ENCODE assay signal across 15 mouse cellular contexts in genomic region chr12:90061312-90061711, GRCm38 (mm10).
DNase-seq lines count a peak whose midpoint lies in the region; ATAC-seq lines count a peak whose summit lies in the region.
"Had no signal": no experiment of that assay in that cellular context is flagged by ENCODE, and none has a peak within 500 bp of the region (broad histone marks: within the 10 kb centered on the region; RNA-seq: fewer than 3 reads in every experiment).

No protein-coding gene starts in this region.

- no peak overlapping the region for H3K4me2 ChIP-seq in hindbrain, embryonic 15.5 days
- no peak overlapping the region for H3K4me2 ChIP-seq in midbrain, embryonic 11.5 days
- no peak overlapping the region for H3K4me2 ChIP-seq in midbrain, embryonic 14.5 days (ENCODE audit: low read length)
- H3K4me2 ChIP-seq in hindbrain, embryonic 16.5 days (ENCODE audit: low read length), result no peak overlapping the region
- no peak overlapping the region for H3K4me2 ChIP-seq in neural tube, embryonic 15.5 days
- H3K4me2 ChIP-seq: forebrain, embryonic 15.5 days had no signal

- no peaks in the 10 kb centered on the region for H3K9me3 ChIP-seq in hindbrain, embryonic 15.5 days
- H3K9me3 ChIP-seq in hindbrain, embryonic 10.5 days, result no peaks in the 10 kb centered on the region
- no peaks in the 10 kb centered on the region for H3K9me3 ChIP-seq in midbrain, embryonic 11.5 days (ENCODE audit: control insufficient read depth, low read length)
- H3K9me3 ChIP-seq in midbrain, embryonic 14.5 days (ENCODE audit: control insufficient read depth, low read length), result no peaks in the 10 kb centered on the region
- no peaks in the 10 kb centered on the region for H3K9me3 ChIP-seq in hindbrain, embryonic 16.5 days (ENCODE audit: control insufficient read depth, low read length)
- H3K9me3 ChIP-seq in neural tube, embryonic 15.5 days (replicated peaks), result no peaks in the 10 kb centered on the region
- H3K9me3 ChIP-seq: forebrain, embryonic 15.5 days had no signal

- H3K9ac ChIP-seq in hindbrain, embryonic 15.5 days, result no peak overlapping the region
- no peak overlapping the region for H3K9ac ChIP-seq in midbrain, embryonic 11.5 days (ENCODE audit: low read length)
- H3K9ac ChIP-seq in midbrain, embryonic 14.5 days (replicated peaks; ENCODE audit: low read length), result no peak overlapping the region
- H3K9ac ChIP-seq in hindbrain, embryonic 16.5 days (ENCODE audit: low read depth, low read length), result no peak overlapping the region
- H3K9ac ChIP-seq in neural tube, embryonic 15.5 days (replicated peaks), result no peak overlapping the region
- H3K9ac ChIP-seq: forebrain, embryonic 15.5 days had no signal

- peak; percentile 30; the same call in 1 of the 2 replicates for ATAC-seq in hindbrain, embryonic 15.5 days (ENCODE audit: low FRiP score, low read depth)
- peak; percentile 33; the same call in 1 of the 2 replicates for ATAC-seq in midbrain, embryonic 11.5 days (ENCODE audit: low FRiP score)
- no peak for ATAC-seq in midbrain, embryonic 14.5 days (ENCODE audit: low FRiP score, low TSS enrichment)
- ATAC-seq in hindbrain, embryonic 16.5 days, result peak; percentile 48; the same call in 1 of the 2 replicates
- ATAC-seq in neural tube, embryonic 15.5 days (ENCODE audit: low FRiP score), result peak; percentile 61
- ATAC-seq: Patski had no signal

- H3K36me3 ChIP-seq in hindbrain, embryonic 15.5 days, result no peaks in the 10 kb centered on the region
- no peaks in the 10 kb centered on the region for H3K36me3 ChIP-seq in hindbrain, embryonic 10.5 days
- H3K36me3 ChIP-seq in midbrain, embryonic 11.5 days (ENCODE audit: control insufficient read depth, insufficient read depth, low read length), result no peaks in the 10 kb centered on the region
- H3K36me3 ChIP-seq in midbrain, embryonic 14.5 days (ENCODE audit: control insufficient read depth, insufficient read depth, low read length), result no peaks in the 10 kb centered on the region
- no peaks in the 10 kb centered on the region for H3K36me3 ChIP-seq in hindbrain, embryonic 16.5 days (ENCODE audit: control insufficient read depth, insufficient read depth, low read length)
- H3K36me3 ChIP-seq in neural tube, embryonic 15.5 days, result no peaks in the 10 kb centered on the region
- H3K36me3 ChIP-seq: forebrain, embryonic 15.5 days had no signal

- no peaks in the 10 kb centered on the region for H3K27me3 ChIP-seq in hindbrain, embryonic 15.5 days
- H3K27me3 ChIP-seq in hindbrain, embryonic 10.5 days (ENCODE audit: insufficient read depth, poor library complexity, severe bottlenecking), result no peaks in the 10 kb centered on the region
- no peaks in the 10 kb centered on the region for H3K27me3 ChIP-seq in midbrain, embryonic 11.5 days (ENCODE audit: control insufficient read depth, insufficient read depth, low read length)
- H3K27me3 ChIP-seq in midbrain, embryonic 14.5 days (ENCODE audit: control insufficient read depth, insufficient read depth, low read length), result no peaks in the 10 kb centered on the region
- H3K27me3 ChIP-seq in hindbrain, embryonic 16.5 days (replicated peaks; ENCODE audit: control insufficient read depth, insufficient read depth, low read length), result no peaks in the 10 kb centered on the region
- H3K27me3 ChIP-seq in neural tube, embryonic 15.5 days (replicated peaks), result no peaks in the 10 kb centered on the region
- H3K27me3 ChIP-seq: forebrain, embryonic 15.5 days; Patski had no signal

- H3K4me1 ChIP-seq in hindbrain, embryonic 15.5 days (replicated peaks), result peaks cover 6% of the 10 kb centered on the region; the same call in 1 of the 2 replicates
- peaks cover 10% of the 10 kb centered on the region for H3K4me1 ChIP-seq in hindbrain, embryonic 10.5 days (replicated peaks)
- H3K4me1 ChIP-seq in midbrain, embryonic 11.5 days (ENCODE audit: control insufficient read depth, insufficient read depth, low read length), result no peaks in the 10 kb centered on the region
- 0 out of 2 replicates have a peak, but pooled peaks cover 2% of the 10 kb centered on the region for H3K4me1 ChIP-seq in midbrain, embryonic 14.5 days (ENCODE audit: control insufficient read depth, insufficient read depth, low read length)
- H3K4me1 ChIP-seq in hindbrain, embryonic 16.5 days (ENCODE audit: control insufficient read depth, insufficient read depth, low read depth, low read length), result no peaks in the 10 kb centered on the region; the same call in 1 of the 2 replicates
- peaks cover 14% of the 10 kb centered on the region for H3K4me1 ChIP-seq in neural tube, embryonic 15.5 days

- H3K4me3 ChIP-seq in hindbrain, embryonic 15.5 days, result no peak overlapping the region
- H3K4me3 ChIP-seq in hindbrain, embryonic 10.5 days, result no peak overlapping the region
- no peak overlapping the region for H3K4me3 ChIP-seq in midbrain, embryonic 11.5 days (ENCODE audit: low read depth, low read length)
- no peak overlapping the region for H3K4me3 ChIP-seq in midbrain, embryonic 14.5 days (replicated peaks; ENCODE audit: low read depth, low read length)
- H3K4me3 ChIP-seq in hindbrain, embryonic 16.5 days (ENCODE audit: low read length), result no peak overlapping the region
- H3K4me3 ChIP-seq in neural tube, embryonic 15.5 days (replicated peaks), result no peak overlapping the region
- H3K4me3 ChIP-seq: forebrain, embryonic 15.5 days; left cerebral cortex, adult 2 months had no signal

- H3K27ac ChIP-seq in hindbrain, embryonic 15.5 days (replicated peaks), result 0 out of 2 replicates have a peak overlapping the region, but pooled peaks have one; percentile 11
- no peak overlapping the region for H3K27ac ChIP-seq in hindbrain, embryonic 10.5 days
- no peak overlapping the region for H3K27ac ChIP-seq in midbrain, embryonic 11.5 days (ENCODE audit: low read depth, low read length)
- no peak overlapping the region for H3K27ac ChIP-seq in midbrain, embryonic 14.5 days (replicated peaks; ENCODE audit: low read depth, low read length)
- H3K27ac ChIP-seq in hindbrain, embryonic 16.5 days (ENCODE audit: low read depth, low read length), result no peak overlapping the region
- peak overlapping the region; percentile 56 for H3K27ac ChIP-seq in neural tube, embryonic 15.5 days (replicated peaks)
- H3K27ac ChIP-seq: forebrain, embryonic 15.5 days; left cerebral cortex, adult 2 months had no signal

- DNase-seq in hindbrain, embryonic 10.5 days (ENCODE audit: low spot score), result no peak
- no peak for DNase-seq in midbrain, embryonic 11.5 days (ENCODE audit: low spot score, missing footprints)
- DNase-seq in midbrain, embryonic 14.5 days, result no peak
- DNase-seq in gastrocnemius, adult 18-20 months (ENCODE audit: low spot score), result no peak
- DNase-seq: cerebellum, adult 9-10 months; gastrocnemius, postnatal 36 days; heart, postnatal 14 days; kidney, postnatal 10 days; lung, postnatal 36 days had no signal

- 32% methylated on average over 3 of the region's 3 CpGs for WGBS in hindbrain, embryonic 15.5 days
- WGBS in hindbrain, embryonic 10.5 days, result 74% methylated on average over 3 of the region's 3 CpGs
- WGBS in midbrain, embryonic 11.5 days, result 77% methylated on average over 3 of the region's 3 CpGs
- WGBS in midbrain, embryonic 14.5 days, result 76% methylated on average over 3 of the region's 3 CpGs
- 44% methylated on average over 3 of the region's 3 CpGs for WGBS in hindbrain, embryonic 16.5 days
- 12% methylated on average over 3 of the region's 3 CpGs for WGBS in neural tube, embryonic 15.5 days

Comparison
In these comparisons a context has a peak if more than half of its experiments do, and no peak if none do; other contexts are left out.
1. H3K27ac ChIP-seq: peak in hindbrain, embryonic 15.5 days (single experiment) and neural tube, embryonic 15.5 days (single experiment); none in hindbrain, embryonic 10.5 days (single experiment), midbrain, embryonic 11.5 days (single experiment), midbrain, embryonic 14.5 days (single experiment) and hindbrain, embryonic 16.5 days (single experiment).